Mouse (Mus musculus): ENCODE results near the gene S100a8.
A peak's percentile ranks its signal among the peaks of the same experiment; 100 is the strongest.

The S100a8 gene

DNA sequence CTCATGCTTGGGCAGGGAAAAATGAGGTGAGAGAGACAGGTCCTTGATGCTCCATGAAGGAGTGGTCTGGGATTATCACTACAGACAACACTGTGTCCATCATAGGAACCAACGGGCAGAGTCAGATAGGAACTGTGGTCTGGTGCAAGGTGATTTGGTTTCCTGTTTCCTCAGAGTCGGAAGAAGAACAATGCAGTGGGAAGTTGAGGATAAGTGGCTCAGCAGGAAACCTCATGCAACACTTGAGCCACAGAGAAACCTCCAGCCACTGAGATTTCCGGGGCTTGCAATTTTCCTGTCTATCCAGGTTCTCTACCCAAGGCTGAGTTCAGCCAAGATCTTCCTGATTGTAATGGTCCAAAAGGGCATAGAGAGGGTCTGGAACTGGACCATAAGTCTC lies 9.9 kb downstream of the S100a8 start:
- no peak for DNase-seq (ENCODE audit: inconsistent ontology term)

DNA sequence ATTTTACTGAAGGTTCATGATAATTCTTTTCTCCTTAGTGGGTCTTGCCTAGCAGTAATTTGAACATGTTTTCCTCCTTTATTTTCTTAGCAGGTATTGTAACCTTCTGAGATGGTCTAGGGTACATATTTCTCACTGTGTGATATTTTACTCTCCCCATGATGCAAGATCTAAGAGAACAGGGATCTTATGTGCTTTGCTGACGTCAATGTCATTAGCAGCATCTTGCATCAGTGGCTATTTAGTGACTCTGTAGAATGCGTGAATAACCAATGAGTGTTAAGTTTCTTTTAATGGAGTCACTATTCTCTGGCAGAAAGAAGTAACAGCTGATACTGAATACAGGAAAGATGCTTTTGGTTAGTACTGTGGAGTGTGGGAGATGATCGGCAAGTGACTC lies 15.2 kb downstream of the S100a8 start:
- DNase-seq (ENCODE audit: inconsistent ontology term) = no peak

DNA sequence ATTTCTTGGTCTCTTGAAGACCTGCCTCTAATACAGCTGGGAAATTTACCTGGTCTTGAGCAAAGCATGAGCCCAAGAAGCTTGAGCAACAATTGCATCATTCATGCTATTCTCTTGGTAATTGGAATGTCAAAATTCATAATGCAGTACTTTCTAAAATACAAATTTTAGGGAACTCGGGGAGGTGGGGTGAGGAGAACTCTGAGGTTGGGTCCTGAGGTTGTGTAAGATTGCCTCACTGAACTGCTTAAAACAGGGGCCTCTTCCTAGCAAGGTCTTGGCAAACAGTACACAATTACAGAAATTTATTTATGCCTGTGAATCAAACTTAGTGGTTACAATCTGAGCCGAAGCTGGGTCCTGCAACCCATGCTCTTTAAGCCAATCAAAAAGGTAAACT lies 18.1 kb downstream of the S100a8 start:
- no peak for DNase-seq (ENCODE audit: inconsistent ontology term)

GRCm38 (mm10) chr3:90693496-90693895 lies 24.7 kb downstream of the S100a8 start:
- no peak for DNase-seq (ENCODE audit: inconsistent ontology term)

DNA sequence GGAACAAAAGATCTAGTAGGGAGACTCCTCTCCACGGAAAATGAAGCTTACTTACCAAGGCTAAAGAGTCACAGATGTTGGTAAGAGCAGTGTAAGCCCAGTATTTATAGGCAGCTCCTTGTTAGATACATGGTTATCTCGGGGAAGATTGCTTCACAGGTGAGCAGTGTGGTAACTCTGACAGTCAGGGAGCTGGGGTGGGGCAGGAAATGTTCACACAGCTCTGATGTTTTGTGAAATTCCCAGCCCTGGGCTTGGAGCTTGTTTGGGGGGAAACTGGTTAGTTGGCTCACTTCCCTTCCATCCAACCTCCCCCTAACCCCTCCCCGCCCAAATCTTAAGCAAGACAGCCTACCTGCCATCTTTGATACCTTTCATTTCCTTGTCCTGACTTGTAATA lies 26.8 kb downstream of the S100a8 start, which contains the start of gene S100a9:
Gene S100a9 (minus strand): TSS at position 109 of the 400 bp plus-strand sequence.
- DNase-seq (ENCODE audit: inconsistent ontology term) = no peak

DNA sequence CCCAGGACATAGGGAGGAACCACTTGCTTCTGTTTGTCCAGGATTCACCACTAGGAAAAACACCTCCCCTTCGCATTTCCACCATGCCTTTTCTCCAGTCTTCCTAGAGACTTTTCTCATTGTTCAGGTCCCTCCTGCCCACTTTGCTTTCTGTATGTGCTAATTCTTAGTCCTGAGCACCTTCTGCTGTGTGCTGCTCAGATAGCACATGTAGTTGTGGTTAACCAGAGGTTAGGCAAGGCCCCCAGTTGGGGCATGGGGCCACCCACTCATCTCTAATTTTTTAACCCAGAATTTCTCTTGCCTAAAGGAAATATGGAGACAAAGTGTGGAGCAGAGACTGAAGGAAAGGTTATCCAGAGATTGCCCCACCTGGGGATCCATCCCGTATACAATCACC lies 33.5 kb downstream of the S100a8 start:
- no peak for DNase-seq (ENCODE audit: inconsistent ontology term)

- peak; percentile 12 for DNase-seq (ENCODE audit: inconsistent ontology term)
These were observed 39.9 kb downstream of the S100a8 start for GRCm38 (mm10) chr3:90708523-90709202.

- peak; percentile 75 for DNase-seq (ENCODE audit: inconsistent ontology term)
These were observed 41.0 kb downstream of the S100a8 start for GRCm38 (mm10) chr3:90709591-90710460.

All from Muller cell, postnatal 12 days (primary cell).